Mouse (Mus musculus): ENCODE results near the gene Bcl2l13.

- no peak for TF ChIP-seq SRF (IDR thresholded peaks at IDR 0.05; ENCODE audit: control insufficient read depth, insufficient read length, low read depth)
- no peak for TF ChIP-seq TCF3 (IDR thresholded peaks at IDR 0.05; ENCODE audit: insufficient read length, low read depth)
- TF ChIP-seq POLR2A (IDR thresholded peaks at IDR 0.05; ENCODE audit: insufficient read length, low read depth), result no peak
Observed at GRCm38 (mm10) chr6:120790153-120790552, 45.9 kb upstream of the Bcl2l13 start.

Data from myocyte (in vitro differentiated cells).